20 mouse cellular contexts compared by ENCODE assay signal in genomic region chr2:148596966-148597365, GRCm38 (mm10).
DNase-seq lines count a peak whose midpoint lies in the region; ATAC-seq and TF ChIP-seq lines count a peak whose summit lies in the region.
"Had no signal": no experiment of that assay in that cellular context is flagged by ENCODE, and none has a peak within 500 bp of the region (broad histone marks: within the 10 kb centered on the region; RNA-seq: fewer than 3 reads in every experiment).

No protein-coding gene starts in this region.

- TF ChIP-seq EP300 in lung, postnatal 0 days (IDR thresholded peaks at IDR 0.05): no peak

- TF ChIP-seq CTCF in lung, postnatal 0 days (IDR thresholded peaks at IDR 0.05): no peak

- no peaks in the 10 kb centered on the region for H3K9me3 ChIP-seq in lung, postnatal 0 days (ENCODE audit: low read length)
- no peaks in the 10 kb centered on the region for H3K9me3 ChIP-seq in megakaryocyte, embryonic 14.5 days
- H3K9me3 ChIP-seq: embryonic facial prominence, embryonic 10.5 days; embryonic facial prominence, embryonic 12.5 days; forebrain, embryonic 13.5 days; forebrain, embryonic 15.5 days had no signal

- no peak overlapping the region for H3K4me2 ChIP-seq in lung, postnatal 0 days (replicated peaks; ENCODE audit: low read depth, low read length)
- H3K4me2 ChIP-seq: embryonic facial prominence, embryonic 12.5 days; forebrain, embryonic 13.5 days; forebrain, embryonic 15.5 days had no signal

- H3K9ac ChIP-seq in lung, postnatal 0 days (replicated peaks; ENCODE audit: low read depth): no peak overlapping the region
- H3K9ac ChIP-seq: embryonic facial prominence, embryonic 12.5 days; forebrain, embryonic 13.5 days; forebrain, embryonic 15.5 days had no signal

- ATAC-seq in lung, postnatal 0 days: no peak
- ATAC-seq in granulocyte monocyte progenitor cell, adult 5-6 weeks (replicated peaks; ENCODE audit: poor library complexity, severe bottlenecking): peak; percentile 73
- ATAC-seq: forebrain, embryonic 13.5 days; forebrain, embryonic 15.5 days had no signal

- H3K27ac ChIP-seq in lung, postnatal 0 days (ENCODE audit: low read length): no peak overlapping the region
- H3K27ac ChIP-seq: embryonic facial prominence, embryonic 10.5 days; embryonic facial prominence, embryonic 12.5 days; forebrain, embryonic 13.5 days; forebrain, embryonic 15.5 days had no signal

- H3K27me3 ChIP-seq in lung, postnatal 0 days (replicated peaks; ENCODE audit: insufficient read depth, low read length): no peaks in the 10 kb centered on the region
- H3K27me3 ChIP-seq in megakaryocyte, embryonic 14.5 days (replicated peaks): no peaks in the 10 kb centered on the region
- H3K27me3 ChIP-seq: embryonic facial prominence, embryonic 12.5 days; forebrain, embryonic 13.5 days; forebrain, embryonic 15.5 days had no signal

- peak; percentile 27 for DNase-seq in lung, postnatal 0 days (ENCODE audit: low spot score)
- no peak for DNase-seq in lung, postnatal 36 days
- DNase-seq in lung, postnatal 10 days: no peak
- DNase-seq in layer of hippocampus, adult 11-12 months (ENCODE audit: low spot score): no peak
- no peak for DNase-seq in urinary bladder, postnatal 14 days (ENCODE audit: low spot score)
- DNase-seq: adrenal gland, adult 2 months; adrenal gland, postnatal 10 days; adrenal gland, postnatal 25 days; cerebellum, adult 11 months; cerebellum, adult 18-20 months; cerebellum, adult 8-10 months; cerebellum, adult 9-11 months; cerebellum, postnatal 14 days; cerebellum, postnatal 36 days had no signal

- no peaks in the 10 kb centered on the region for H3K36me3 ChIP-seq in lung, postnatal 0 days (ENCODE audit: insufficient read depth, low read length)
- no peaks in the 10 kb centered on the region for H3K36me3 ChIP-seq in megakaryocyte, embryonic 14.5 days (replicated peaks; ENCODE audit: low read length)
- H3K36me3 ChIP-seq: embryonic facial prominence, embryonic 10.5 days; embryonic facial prominence, embryonic 12.5 days; forebrain, embryonic 15.5 days had no signal

- H3K4me3 ChIP-seq in lung, postnatal 0 days (ENCODE audit: low read depth, low read length): no peak overlapping the region
- H3K4me3 ChIP-seq in megakaryocyte, embryonic 14.5 days (replicated peaks): peak overlapping the region; percentile 59
- H3K4me3 ChIP-seq: embryonic facial prominence, embryonic 10.5 days; embryonic facial prominence, embryonic 12.5 days; forebrain, embryonic 13.5 days; forebrain, embryonic 15.5 days had no signal

- H3K4me1 ChIP-seq in lung, postnatal 0 days (ENCODE audit: insufficient read depth, low read depth, low read length): no peaks in the 10 kb centered on the region
- peaks cover 58% of the 10 kb centered on the region for H3K4me1 ChIP-seq in megakaryocyte, embryonic 14.5 days
- H3K4me1 ChIP-seq: embryonic facial prominence, embryonic 10.5 days; embryonic facial prominence, embryonic 12.5 days; forebrain, embryonic 13.5 days; forebrain, embryonic 15.5 days had no signal

- WGBS in lung, postnatal 0 days: 70% methylated on average over 2 of the region's 2 CpGs
